Mouse (Mus musculus) gonadal fat pad, adult 2 months (tissue): Measurements from ENCODE around the gene Pole. TPM values are rescaled to one million over a fixed set of nuclear protein-coding genes. Genes with fewer than 3 reads are reported as not detected.

Experiments used
- DNase-seq: peaks from one replicate; pipeline ENCODE4 v3.0.0-alpha.2; 2012; ENCODE audit warnings: low read depth
- polyA plus RNA-seq: library from polyadenylated mRNA; depleted of rRNA; stranded (reverse); fragments of >200 nt; gene quantifications from 2 replicates; pipeline ENCODE4 v1.2.3, GENCODE M21; 2012; rRNA removed

Pole gene
- 4.3 and 4.5 TPM in 2 replicates for polyA plus RNA-seq

- no peak for DNase-seq
These were observed at the start of gene Pole, which contains the start of gene Pxmp2 for GRCm38 (mm10) chr5:110285770-110286445. Pole (plus strand) TSS chr5:110286306. Pxmp2 (minus strand) TSS chr5:110286186.

- no peak for DNase-seq
These were observed 42.0 kb upstream of the Pole start for GRCm38 (mm10) chr5:110244091-110244490.

- no peak for DNase-seq
These were observed 19.2 kb upstream of the Pole start for GRCm38 (mm10) chr5:110266941-110267340.

GRCm38 (mm10) chr5:110269141-110270101 is 16.7 kb upstream of the Pole start, which contains the start of gene Pgam5:
Pgam5 (minus strand) TSS chr5:110269913.
- DNase-seq = no peak

- no peak for DNase-seq
These were observed 15.9 kb upstream of the Pole start for GRCm38 (mm10) chr5:110270242-110270641.

- DNase-seq = no peak
These were observed 12.0 kb upstream of the Pole start for GRCm38 (mm10) chr5:110274147-110274546.

GRCm38 (mm10) chr5:110274846-110275245 is 11.3 kb upstream of the Pole start:
- no peak for DNase-seq

GRCm38 (mm10) chr5:110276391-110276790 is 9.7 kb upstream of the Pole start:
- no peak for DNase-seq

GRCm38 (mm10) chr5:110276910-110277309 is 9.2 kb upstream of the Pole start:
- no peak for DNase-seq

- DNase-seq = no peak
These were observed 4.1 kb upstream of the Pole start for GRCm38 (mm10) chr5:110281984-110282383.

- no peak for DNase-seq
These were observed 1.6 kb upstream of the Pole start for GRCm38 (mm10) chr5:110284536-110284935.

- no peak for DNase-seq
These were observed 950 bp upstream of the Pole start for GRCm38 (mm10) chr5:110285156-110285555.

- DNase-seq = no peak
These were observed 459 bp downstream of the Pole start for GRCm38 (mm10) chr5:110286446-110287083.

- DNase-seq = no peak
These were observed 974 bp downstream of the Pole start for GRCm38 (mm10) chr5:110287084-110287475.

- DNase-seq = no peak
These were observed 5.5 kb downstream of the Pole start for GRCm38 (mm10) chr5:110291649-110292048.

- no peak for DNase-seq
These were observed 10.5 kb downstream of the Pole start for GRCm38 (mm10) chr5:110296637-110297036.

GRCm38 (mm10) chr5:110300591-110300990 is 14.5 kb downstream of the Pole start:
- no peak for DNase-seq

GRCm38 (mm10) chr5:110308861-110309260 is 22.8 kb downstream of the Pole start:
- no peak for DNase-seq

- no peak for DNase-seq
These were observed 27.0 kb downstream of the Pole start for GRCm38 (mm10) chr5:110313127-110313526.

GRCm38 (mm10) chr5:110330508-110330907 is 44.4 kb downstream of the Pole start:
- no peak for DNase-seq

- DNase-seq = no peak
These were observed 52.7 kb downstream of the Pole start for GRCm38 (mm10) chr5:110338792-110339191.

GRCm38 (mm10) chr5:110342648-110343284 is 56.7 kb downstream of the Pole start, which contains the start of gene P2rx2:
P2rx2 (minus strand) TSS chr5:110343212.
- DNase-seq = no peak
